Mouse (Mus musculus): ENCODE data around the gene Fam110a. TPM values are rescaled to one million over a fixed set of nuclear protein-coding genes. Genes with fewer than 3 reads are reported as not detected.
"Not testable (repeated sequence)": the region's sequence is repeated elsewhere in the genome, so short reads cannot be mapped to it uniquely, and the experiment has no call there.

Fam110a gene
- polyA plus RNA-seq, 1 experiment from 2014 or later, result 85.6 TPM

- Histone ChIP-seq H3K27ac (ENCODE audit: low read depth, low read length) (no peak overlapping the region), H3K36me3 (ENCODE audit: control insufficient read depth, insufficient read depth, low read length) (no peaks in the 10 kb centered on the region), H3K4me2 (ENCODE audit: low read depth, low read length, severe bottlenecking) (no peak overlapping the region), H3K9ac (ENCODE audit: low read length) (no peak overlapping the region), H3K4me3 (ENCODE audit: low read depth, low read length) (no peak overlapping the region), H3K4me1 (replicated peaks; ENCODE audit: control insufficient read depth, insufficient read depth, low read length) (peaks cover 5% of the 10 kb centered on the region; the same call in 1 of the 2 replicates), H3K27me3 (ENCODE audit: control insufficient read depth, insufficient read depth, low read length) (peaks cover 35% of the 10 kb centered on the region), H3K9me3 (ENCODE audit: control insufficient read depth, low read length) (no peaks in the 10 kb centered on the region)
- 9% methylated on average over 20 of the region's 20 CpGs for WGBS
- DNase-seq (ENCODE audit: low spot score), result no peak
- no peak for ATAC-seq (replicated peaks; ENCODE audit: low FRiP score)
Observed at GRCm38 (mm10) chr2:151999669-152000290, 19.8 kb upstream of the Fam110a start.

DNA sequence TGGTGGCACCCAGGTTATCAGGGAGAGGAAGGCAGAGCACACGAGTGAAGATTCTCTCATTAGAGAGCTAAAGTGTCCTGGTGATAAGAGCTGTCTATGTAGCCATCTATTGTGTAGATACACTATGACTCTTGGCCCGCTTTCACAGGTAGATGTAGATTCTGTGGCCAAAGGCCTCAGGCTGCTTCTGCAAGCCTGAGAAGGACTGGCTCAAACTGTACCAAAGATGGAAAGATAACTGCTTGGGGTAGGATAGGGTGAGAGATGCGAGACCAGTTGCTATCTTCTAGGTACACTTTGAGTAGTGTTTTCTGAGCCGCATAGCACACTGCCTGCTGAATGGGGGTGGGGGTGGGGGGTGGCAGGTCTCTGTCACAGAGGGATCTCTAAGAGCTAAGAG, 18.9 kb upstream of the Fam110a start:
- H3K9me3 ChIP-seq (ENCODE audit: control insufficient read depth, low read length), result no peaks in the 10 kb centered on the region
- H3K4me1 ChIP-seq (replicated peaks; ENCODE audit: control insufficient read depth, insufficient read depth, low read length), result peaks cover 5% of the 10 kb centered on the region; the same call in 1 of the 2 replicates
- WGBS, result 75% methylated on average over 4 of the region's 4 CpGs
- no peak overlapping the region for H3K27ac ChIP-seq (ENCODE audit: low read depth, low read length)
- DNase-seq (ENCODE audit: low spot score) (no peak), ATAC-seq (replicated peaks; ENCODE audit: low FRiP score) (no peak)
- H3K27me3 ChIP-seq (ENCODE audit: control insufficient read depth, insufficient read depth, low read length), result peaks cover 35% of the 10 kb centered on the region
- no peak overlapping the region for H3K4me2 ChIP-seq (ENCODE audit: low read depth, low read length, severe bottlenecking)
- no peak overlapping the region for H3K4me3 ChIP-seq (ENCODE audit: low read depth, low read length)
- no peaks in the 10 kb centered on the region for H3K36me3 ChIP-seq (ENCODE audit: control insufficient read depth, insufficient read depth, low read length)
- no peak overlapping the region for H3K9ac ChIP-seq (ENCODE audit: low read length)

DNA sequence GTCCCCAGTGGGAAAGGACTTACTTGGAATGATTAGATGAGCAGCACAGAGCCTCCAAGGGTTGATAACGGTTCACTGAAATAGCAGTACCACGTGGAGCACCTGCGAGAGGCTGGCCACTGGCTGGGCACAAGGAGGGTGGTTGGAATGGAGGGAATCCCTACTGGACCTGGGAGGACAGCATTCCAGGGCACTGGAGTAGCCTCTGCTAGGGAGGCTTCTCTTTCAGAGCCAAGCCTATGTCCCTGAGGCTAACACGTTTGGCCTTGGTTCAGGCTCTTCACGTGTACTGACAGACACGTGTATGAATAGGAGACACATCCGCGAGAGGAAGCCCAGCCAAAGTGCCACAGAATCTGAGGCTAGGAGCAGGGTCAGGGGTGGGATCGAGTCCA, 18.5 kb upstream of the Fam110a start:
- no peak for DNase-seq (ENCODE audit: low spot score)
- WGBS, result 72% methylated on average over 9 of the region's 9 CpGs
- ATAC-seq (replicated peaks; ENCODE audit: low FRiP score), result no peak
- H3K27ac ChIP-seq (ENCODE audit: low read depth, low read length), result no peak overlapping the region
- H3K4me3 ChIP-seq (ENCODE audit: low read depth, low read length), result no peak overlapping the region
- no peak overlapping the region for H3K4me2 ChIP-seq (ENCODE audit: low read depth, low read length, severe bottlenecking)
- no peaks in the 10 kb centered on the region for H3K36me3 ChIP-seq (ENCODE audit: control insufficient read depth, insufficient read depth, low read length)
- no peaks in the 10 kb centered on the region for H3K9me3 ChIP-seq (ENCODE audit: control insufficient read depth, low read length)
- H3K27me3 ChIP-seq (ENCODE audit: control insufficient read depth, insufficient read depth, low read length), result peaks cover 35% of the 10 kb centered on the region
- H3K9ac ChIP-seq (ENCODE audit: low read length), result no peak overlapping the region
- peaks cover 5% of the 10 kb centered on the region; the same call in 1 of the 2 replicates for H3K4me1 ChIP-seq (replicated peaks; ENCODE audit: control insufficient read depth, insufficient read depth, low read length)

DNA sequence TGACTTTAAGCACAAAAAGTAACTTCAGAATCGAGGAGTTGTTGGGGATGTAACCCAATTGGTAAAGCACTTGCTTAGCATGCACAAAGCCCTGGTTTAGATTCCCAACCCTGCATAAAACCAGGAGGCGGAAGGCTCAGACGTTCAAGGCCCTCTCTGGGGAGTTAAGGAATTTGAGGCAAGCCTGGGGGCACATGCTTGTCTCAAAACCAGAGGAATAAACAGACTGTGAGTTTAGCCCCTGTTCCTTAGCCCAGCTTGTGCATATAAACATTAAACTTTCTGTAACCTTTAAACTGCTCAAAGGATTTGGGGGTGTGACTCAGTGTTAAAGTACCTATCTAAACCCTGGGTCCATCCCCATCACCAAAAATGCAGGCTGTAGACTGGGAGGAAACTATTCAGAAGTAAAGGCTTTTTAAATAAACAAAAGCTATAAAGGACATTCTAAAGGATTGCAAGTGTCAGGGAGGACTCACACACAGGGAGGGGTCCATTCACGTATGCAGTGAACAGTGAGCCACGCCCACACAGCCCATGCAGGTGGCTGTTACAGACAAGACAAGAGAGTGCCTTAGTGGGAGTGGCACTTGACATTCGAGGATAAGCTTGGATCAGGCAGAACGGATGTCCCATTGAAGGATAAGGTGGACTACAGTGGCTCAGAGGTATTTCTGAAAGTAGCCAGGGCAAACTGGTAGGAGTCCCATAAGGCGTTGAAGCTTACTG, 17.9 kb upstream of the Fam110a start:
- Histone ChIP-seq H3K36me3 (ENCODE audit: control insufficient read depth, insufficient read depth, low read length) (no peaks in the 10 kb centered on the region), H3K4me1 (replicated peaks; ENCODE audit: control insufficient read depth, insufficient read depth, low read length) (peaks cover 5% of the 10 kb centered on the region; the same call in 1 of the 2 replicates), H3K27ac (ENCODE audit: low read depth, low read length) (no peak overlapping the region), H3K4me3 (ENCODE audit: low read depth, low read length) (no peak overlapping the region), H3K9me3 (ENCODE audit: control insufficient read depth, low read length) (no peaks in the 10 kb centered on the region), H3K4me2 (ENCODE audit: low read depth, low read length, severe bottlenecking) (no peak overlapping the region), H3K9ac (ENCODE audit: low read length) (no peak overlapping the region), H3K27me3 (ENCODE audit: control insufficient read depth, insufficient read depth, low read length) (peaks cover 33% of the 10 kb centered on the region)
- ATAC-seq (replicated peaks; ENCODE audit: low FRiP score) (no peak), DNase-seq (ENCODE audit: low spot score) (no peak)
- 59% methylated on average over 8 of the region's 8 CpGs for WGBS

GRCm38 (mm10) chr2:151997190-151997575, 17.2 kb upstream of the Fam110a start:
- not testable (repeated sequence) for H3K4me1 ChIP-seq (replicated peaks; ENCODE audit: control insufficient read depth, insufficient read depth, low read length); DNase-seq (ENCODE audit: low spot score); ATAC-seq (replicated peaks; ENCODE audit: low FRiP score); H3K9ac ChIP-seq (ENCODE audit: low read length); H3K4me3 ChIP-seq (ENCODE audit: low read depth, low read length); H3K36me3 ChIP-seq (ENCODE audit: control insufficient read depth, insufficient read depth, low read length); H3K27ac ChIP-seq (ENCODE audit: low read depth, low read length); H3K9me3 ChIP-seq (ENCODE audit: control insufficient read depth, low read length); H3K4me2 ChIP-seq (ENCODE audit: low read depth, low read length, severe bottlenecking)
- H3K27me3 ChIP-seq (ENCODE audit: control insufficient read depth, insufficient read depth, low read length), result peaks cover 33% of the 10 kb centered on the region
- 43% methylated on average over 2 of the region's 2 CpGs for WGBS

GRCm38 (mm10) chr2:151996229-151997189, 16.5 kb upstream of the Fam110a start, which contains the start of gene Slc52a3:
TSS of gene Slc52a3 (plus strand) at chr2:151996511.
- no peak within 1 kb of the TSS for H3K4me3 ChIP-seq (ENCODE audit: low read depth, low read length)
- ATAC-seq (replicated peaks; ENCODE audit: low FRiP score) (peak; percentile 58), DNase-seq (ENCODE audit: low spot score) (peak; percentile 92)
- H3K27ac ChIP-seq (ENCODE audit: low read depth, low read length), result no peak within 1 kb of the TSS
- peaks cover 33% of the 10 kb centered on the region for H3K27me3 ChIP-seq (ENCODE audit: control insufficient read depth, insufficient read depth, low read length)
- H3K9me3 ChIP-seq (ENCODE audit: control insufficient read depth, low read length), result no peaks in the 10 kb centered on the region
- peaks cover 5% of the 10 kb centered on the region; the same call in 1 of the 2 replicates for H3K4me1 ChIP-seq (replicated peaks; ENCODE audit: control insufficient read depth, insufficient read depth, low read length)
- 7% methylated on average over 35 of the region's 35 CpGs for WGBS
- H3K9ac ChIP-seq (ENCODE audit: low read length), result no peak within 1 kb of the TSS
- H3K4me2 ChIP-seq (ENCODE audit: low read depth, low read length, severe bottlenecking), result 0 out of 2 replicates have a peak within 1 kb of the TSS, but pooled peaks have one; percentile 18
- H3K36me3 ChIP-seq (ENCODE audit: control insufficient read depth, insufficient read depth, low read length), result no peaks in the 10 kb centered on the region

DNA sequence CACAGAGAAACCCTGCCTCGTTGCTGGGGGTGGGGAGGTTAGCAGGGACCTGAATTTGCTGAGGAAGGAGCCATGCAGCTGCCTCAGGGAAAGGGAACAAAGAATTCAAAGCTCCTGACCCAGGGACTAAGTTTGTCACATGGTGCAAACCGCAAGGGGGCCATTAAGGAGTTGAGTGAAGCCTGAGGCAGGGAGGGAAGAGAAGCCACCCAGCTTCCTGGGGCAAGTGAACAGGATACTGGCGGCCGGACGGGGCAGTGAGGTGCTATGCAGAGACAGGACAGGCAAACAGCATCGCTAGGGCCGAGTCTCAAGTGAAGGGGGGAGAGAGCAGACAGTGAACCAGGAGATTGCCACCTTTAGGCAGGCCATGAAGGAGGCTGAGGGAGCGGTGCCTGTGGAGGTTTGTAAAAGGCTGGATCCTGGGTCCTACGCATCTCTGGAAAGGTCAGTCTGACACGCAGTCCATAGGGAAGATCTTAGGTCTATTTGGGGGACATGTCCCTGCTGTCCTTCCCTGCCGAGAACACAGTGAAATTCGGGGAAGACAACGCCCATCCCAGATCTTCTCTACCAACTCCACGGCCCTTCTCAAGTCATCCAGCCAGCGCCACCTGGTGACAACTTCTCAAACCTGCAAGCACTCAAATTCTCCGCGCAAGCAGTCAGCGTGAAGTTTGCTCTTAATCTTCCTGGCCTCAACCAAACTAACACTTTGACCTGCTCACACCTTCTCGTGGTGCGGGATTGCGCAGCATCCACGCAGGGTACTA, 14.5 kb upstream of the Fam110a start:
- Histone ChIP-seq H3K9me3 (ENCODE audit: control insufficient read depth, low read length) (no peaks in the 10 kb centered on the region), H3K4me2 (ENCODE audit: low read depth, low read length, severe bottlenecking) (peak overlapping the region; percentile 41), H3K4me1 (replicated peaks; ENCODE audit: control insufficient read depth, insufficient read depth, low read length) (peaks cover 2% of the 10 kb centered on the region; the same call in 1 of the 2 replicates), H3K27ac (ENCODE audit: low read depth, low read length) (no peak overlapping the region), H3K4me3 (ENCODE audit: low read depth, low read length) (no peak overlapping the region), H3K36me3 (ENCODE audit: control insufficient read depth, insufficient read depth, low read length) (no peaks in the 10 kb centered on the region), H3K9ac (ENCODE audit: low read length) (no peak overlapping the region), H3K27me3 (ENCODE audit: control insufficient read depth, insufficient read depth, low read length) (peaks cover 32% of the 10 kb centered on the region)
- 7% methylated on average over 22 of the region's 22 CpGs for WGBS
- DNase-seq (ENCODE audit: low spot score), result peak; percentile 88
- ATAC-seq (replicated peaks; ENCODE audit: low FRiP score), result 0 out of 2 replicates have a peak, but pooled peaks have one; percentile 19
